Mouse (Mus musculus): ENCODE data around the gene Ly6g6c. TPM values are rescaled to one million over a fixed set of nuclear protein-coding genes. Genes with fewer than 3 reads are reported as not detected.

The Ly6g6c gene
- polyA plus RNA-seq, 1 experiment from 2014 or later = not detected

GRCm38 (mm10) chr17:35080248-35080647, 15.1 kb downstream of the Ly6g6c start:
- H3K4me1 ChIP-seq = peaks cover 18% of the 10 kb centered on the region
- 64% methylated on average over 6 of the region's 6 CpGs for whole genome bisulfite sequencing
- H3K4me2 ChIP-seq (replicated peaks) = no peak overlapping the region

GRCm38 (mm10) chr17:35080710-35081109, 15.5 kb downstream of the Ly6g6c start:
- Histone ChIP-seq H3K9ac (replicated peaks) (no peak overlapping the region), H3K27me3 (peaks cover 11% of the 10 kb centered on the region), H3K36me3 (no peaks in the 10 kb centered on the region), H3K9me3 (no peaks in the 10 kb centered on the region), H3K27ac (replicated peaks) (no peak overlapping the region), H3K4me2 (replicated peaks) (no peak overlapping the region), H3K4me1 (peaks cover 18% of the 10 kb centered on the region), H3K4me3 (no peak overlapping the region)
- 90% methylated on average over 4 of the region's 4 CpGs for WGBS
- no peak for ATAC-seq (ENCODE audit: low FRiP score, low read depth)

More at GRCm38 (mm10) chr17:35080248-35080647, 15.1 kb downstream of the Ly6g6c start:
- peaks cover 11% of the 10 kb centered on the region for H3K27me3 ChIP-seq
- no peak overlapping the region for H3K4me3 ChIP-seq
- H3K9ac ChIP-seq (replicated peaks) = no peak overlapping the region
- no peak overlapping the region for H3K27ac ChIP-seq (replicated peaks)
- H3K36me3 ChIP-seq = no peaks in the 10 kb centered on the region
- ATAC-seq (ENCODE audit: low FRiP score, low read depth) = no peak
- H3K9me3 ChIP-seq = no peaks in the 10 kb centered on the region

- Histone ChIP-seq H3K27ac (replicated peaks) (no peak overlapping the region), H3K4me1 (peaks cover 1% of the 10 kb centered on the region), H3K27me3 (peaks cover 5% of the 10 kb centered on the region; the same call in 1 of the 2 replicates), H3K9me3 (no peaks in the 10 kb centered on the region), H3K9ac (replicated peaks) (no peak overlapping the region), H3K36me3 (no peaks in the 10 kb centered on the region), H3K4me3 (no peak overlapping the region), H3K4me2 (replicated peaks) (no peak overlapping the region)
- no peak for ATAC-seq (ENCODE audit: low FRiP score, low read depth)
- WGBS = 86% methylated on average over 16 of the region's 16 CpGs
Observed at GRCm38 (mm10) chr17:35082841-35083576, 17.8 kb downstream of the Ly6g6c start.

- Histone ChIP-seq H3K4me2 (replicated peaks) (no peak overlapping the region), H3K27ac (replicated peaks) (no peak overlapping the region), H3K27me3 (peaks cover 5% of the 10 kb centered on the region; the same call in 1 of the 2 replicates), H3K4me1 (no peaks in the 10 kb centered on the region), H3K4me3 (no peak overlapping the region), H3K36me3 (no peaks in the 10 kb centered on the region), H3K9me3 (no peaks in the 10 kb centered on the region), H3K9ac (replicated peaks) (no peak overlapping the region)
- ATAC-seq (ENCODE audit: low FRiP score, low read depth) = no peak
- WGBS = 89% methylated on average over 3 of the region's 3 CpGs
Observed at GRCm38 (mm10) chr17:35083929-35084497, 18.8 kb downstream of the Ly6g6c start.

GRCm38 (mm10) chr17:35085208-35085865, 20.1 kb downstream of the Ly6g6c start, which contains the start of gene Ly6g6f:
Ly6g6f (minus strand) TSS chr17:35085610.
- ATAC-seq (ENCODE audit: low FRiP score, low read depth) = no peak
- no peak within 1 kb of the TSS for H3K4me2 ChIP-seq (replicated peaks)
- WGBS = 87% methylated on average over 7 of the region's 7 CpGs

GRCm38 (mm10) chr17:35088151-35088550, 23.0 kb downstream of the Ly6g6c start:
- Histone ChIP-seq H3K36me3 (peaks cover 20% of the 10 kb centered on the region), H3K27me3 (no peaks in the 10 kb centered on the region), H3K4me1 (peaks cover 13% of the 10 kb centered on the region), H3K9ac (replicated peaks) (no peak overlapping the region), H3K27ac (replicated peaks) (no peak overlapping the region), H3K4me2 (replicated peaks) (no peak overlapping the region), H3K9me3 (no peaks in the 10 kb centered on the region), H3K4me3 (no peak overlapping the region)
- ATAC-seq (ENCODE audit: low FRiP score, low read depth) = no peak
- WGBS = 54% methylated on average over 2 of the region's 2 CpGs

More at GRCm38 (mm10) chr17:35085208-35085865, 20.1 kb downstream of the Ly6g6c start, which contains the start of gene Ly6g6f:
- Histone ChIP-seq H3K9me3 (no peaks in the 10 kb centered on the region), H3K27me3 (no peaks in the 10 kb centered on the region), H3K4me3 (no peak within 1 kb of the TSS), H3K4me1 (peaks cover 7% of the 10 kb centered on the region), H3K9ac (replicated peaks) (no peak within 1 kb of the TSS), H3K27ac (replicated peaks) (no peak within 1 kb of the TSS), H3K36me3 (no peaks in the 10 kb centered on the region)

- H3K9me3 ChIP-seq = no peaks in the 10 kb centered on the region
- ATAC-seq (ENCODE audit: low FRiP score, low read depth) = peak; percentile 98
- H3K4me1 ChIP-seq = peaks cover 13% of the 10 kb centered on the region
- H3K27me3 ChIP-seq = no peaks in the 10 kb centered on the region
- H3K27ac ChIP-seq (replicated peaks) = peak within 1 kb of the TSS; percentile 97
- peak within 1 kb of the TSS; percentile 68 for H3K4me3 ChIP-seq
- peak within 1 kb of the TSS; percentile 82 for H3K9ac ChIP-seq (replicated peaks)
- 4% methylated on average over 66 of the region's 67 CpGs for WGBS
- peak within 1 kb of the TSS; percentile 59 for H3K4me2 ChIP-seq (replicated peaks)
- H3K36me3 ChIP-seq = peaks cover 23% of the 10 kb centered on the region
Observed at GRCm38 (mm10) chr17:35088825-35089644, 23.8 kb downstream of the Ly6g6c start, which contains the start of gene Abhd16a. Abhd16a (plus strand) TSS chr17:35089263.

GRCm38 (mm10) chr17:35090166-35090932, 25.2 kb downstream of the Ly6g6c start:
- 74% methylated on average over 8 of the region's 8 CpGs for WGBS
- no peaks in the 10 kb centered on the region for H3K27me3 ChIP-seq
- no peak for ATAC-seq (ENCODE audit: low FRiP score, low read depth)
- H3K9me3 ChIP-seq = no peaks in the 10 kb centered on the region
- H3K4me2 ChIP-seq (replicated peaks) = peak overlapping the region; percentile 59
- H3K9ac ChIP-seq (replicated peaks) = peak overlapping the region; percentile 82
- no peak overlapping the region for H3K27ac ChIP-seq (replicated peaks)
- peaks cover 33% of the 10 kb centered on the region for H3K36me3 ChIP-seq
- H3K4me1 ChIP-seq = peaks cover 13% of the 10 kb centered on the region
- H3K4me3 ChIP-seq = peak overlapping the region; percentile 68

GRCm38 (mm10) chr17:35092403-35093198, 27.4 kb downstream of the Ly6g6c start:
- Histone ChIP-seq H3K9me3 (no peaks in the 10 kb centered on the region), H3K4me1 (peaks cover 13% of the 10 kb centered on the region), H3K27me3 (no peaks in the 10 kb centered on the region), H3K4me3 (no peak overlapping the region), H3K4me2 (replicated peaks) (no peak overlapping the region), H3K36me3 (peaks cover 54% of the 10 kb centered on the region), H3K9ac (replicated peaks) (no peak overlapping the region), H3K27ac (replicated peaks) (no peak overlapping the region)
- ATAC-seq (ENCODE audit: low FRiP score, low read depth) = no peak
- WGBS = 91% methylated on average over 14 of the region's 14 CpGs

- ATAC-seq (ENCODE audit: low FRiP score, low read depth) = no peak
- no peak overlapping the region for H3K27ac ChIP-seq (replicated peaks)
- 91% methylated on average over 15 of the region's 15 CpGs for WGBS
- peaks cover 12% of the 10 kb centered on the region for H3K4me1 ChIP-seq
- peaks cover 75% of the 10 kb centered on the region for H3K36me3 ChIP-seq
- no peak overlapping the region for H3K9ac ChIP-seq (replicated peaks)
- H3K27me3 ChIP-seq = no peaks in the 10 kb centered on the region
- no peak overlapping the region for H3K4me2 ChIP-seq (replicated peaks)
- H3K9me3 ChIP-seq = no peaks in the 10 kb centered on the region
- no peak overlapping the region for H3K4me3 ChIP-seq
Observed at GRCm38 (mm10) chr17:35094475-35095365, 29.5 kb downstream of the Ly6g6c start.

Data from midbrain, embryonic 12.5 days (tissue).